Mouse (Mus musculus): ENCODE measurements around the gene Gm20388.
A peak's percentile ranks its signal among the peaks of the same experiment; 100 is the strongest.

Gene Gm20388

GRCm38 (mm10) chr8:122437708-122438331, 2527.2 kb downstream of the Gm20388 start:
- DNase-seq (ENCODE audit: low spot score), result no peak

DNA sequence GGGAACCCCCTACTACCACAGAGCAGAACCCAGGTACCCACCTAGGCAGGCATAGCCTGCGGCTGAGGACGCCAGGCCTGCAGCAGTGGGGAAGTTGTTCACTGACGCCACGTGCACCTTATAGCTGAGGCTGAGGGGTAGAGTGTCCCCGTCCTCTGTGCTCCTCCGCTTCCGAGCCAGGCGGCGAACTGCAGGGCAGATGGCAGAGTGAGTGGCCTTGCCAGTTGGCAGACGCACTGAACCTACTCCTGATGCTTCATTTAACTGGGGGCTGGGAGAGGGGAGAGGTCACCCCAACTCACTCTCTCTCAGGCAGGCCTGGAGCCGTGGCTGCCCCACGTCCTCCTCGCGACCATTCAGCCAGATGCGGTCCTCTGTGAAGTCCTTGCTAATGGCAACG, 2528.7 kb downstream of the Gm20388 start:
- DNase-seq (ENCODE audit: low spot score), result no peak

DNA sequence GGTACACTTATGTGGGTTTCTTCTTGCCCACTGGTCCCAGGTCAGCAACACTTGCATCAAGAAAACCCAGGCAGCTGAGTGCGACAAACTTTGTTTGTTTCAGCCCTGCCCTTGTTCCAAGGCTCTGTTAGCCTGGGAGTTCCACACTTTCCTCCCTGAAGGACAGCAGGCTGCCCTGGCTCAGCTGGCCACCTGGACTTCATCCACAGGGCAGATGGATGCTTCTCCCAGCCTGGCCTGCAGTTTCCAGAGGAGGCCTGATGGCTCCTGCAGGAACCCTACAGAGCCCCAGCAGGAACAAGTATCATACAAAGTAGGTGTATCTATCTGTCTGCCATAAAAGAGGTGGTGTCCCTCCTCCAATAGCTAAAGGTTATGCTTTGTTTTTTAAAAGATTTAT, 2530.7 kb downstream of the Gm20388 start:
- DNase-seq (ENCODE audit: low spot score), result no peak

DNA sequence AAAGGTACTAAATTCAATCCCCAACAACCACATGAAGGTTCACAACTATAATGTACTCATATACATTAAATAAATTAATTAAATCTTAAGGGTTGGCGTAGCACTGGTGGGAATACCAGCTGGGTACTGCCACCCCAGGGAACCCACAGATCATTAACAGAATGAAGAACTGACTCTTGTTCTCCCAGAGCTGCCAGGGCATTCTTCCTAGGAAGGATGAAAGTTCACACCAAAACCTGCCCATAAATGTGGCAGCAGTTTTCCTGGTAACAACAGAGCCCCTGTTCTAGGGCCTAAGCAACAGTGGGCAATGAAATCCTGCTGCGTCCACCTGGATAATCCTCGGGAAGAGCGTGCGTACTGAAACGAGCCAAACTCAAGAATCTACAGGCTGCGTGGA, 2531.7 kb downstream of the Gm20388 start:
- DNase-seq (ENCODE audit: low spot score), result no peak

DNA sequence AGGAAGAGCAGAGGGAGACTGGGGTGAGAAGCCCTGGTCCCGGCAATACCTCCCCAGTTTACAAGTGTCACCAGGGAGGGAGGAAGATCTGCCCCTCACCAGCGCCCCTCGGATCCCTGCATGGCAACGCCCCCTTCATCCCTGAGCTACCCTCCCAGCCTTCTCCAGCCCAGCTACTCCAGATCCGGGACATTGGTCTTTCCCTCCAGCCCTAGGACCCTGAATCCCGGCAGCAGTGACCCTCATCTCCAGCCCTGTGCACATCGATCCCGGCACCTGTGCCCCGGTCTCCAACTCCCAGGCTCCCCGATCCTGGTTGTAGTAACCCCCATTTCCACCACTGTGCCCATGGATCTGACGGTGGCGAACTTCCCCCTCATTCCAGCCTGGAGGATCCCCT, 2532.1 kb downstream of the Gm20388 start:
- DNase-seq (ENCODE audit: low spot score), result no peak

DNA sequence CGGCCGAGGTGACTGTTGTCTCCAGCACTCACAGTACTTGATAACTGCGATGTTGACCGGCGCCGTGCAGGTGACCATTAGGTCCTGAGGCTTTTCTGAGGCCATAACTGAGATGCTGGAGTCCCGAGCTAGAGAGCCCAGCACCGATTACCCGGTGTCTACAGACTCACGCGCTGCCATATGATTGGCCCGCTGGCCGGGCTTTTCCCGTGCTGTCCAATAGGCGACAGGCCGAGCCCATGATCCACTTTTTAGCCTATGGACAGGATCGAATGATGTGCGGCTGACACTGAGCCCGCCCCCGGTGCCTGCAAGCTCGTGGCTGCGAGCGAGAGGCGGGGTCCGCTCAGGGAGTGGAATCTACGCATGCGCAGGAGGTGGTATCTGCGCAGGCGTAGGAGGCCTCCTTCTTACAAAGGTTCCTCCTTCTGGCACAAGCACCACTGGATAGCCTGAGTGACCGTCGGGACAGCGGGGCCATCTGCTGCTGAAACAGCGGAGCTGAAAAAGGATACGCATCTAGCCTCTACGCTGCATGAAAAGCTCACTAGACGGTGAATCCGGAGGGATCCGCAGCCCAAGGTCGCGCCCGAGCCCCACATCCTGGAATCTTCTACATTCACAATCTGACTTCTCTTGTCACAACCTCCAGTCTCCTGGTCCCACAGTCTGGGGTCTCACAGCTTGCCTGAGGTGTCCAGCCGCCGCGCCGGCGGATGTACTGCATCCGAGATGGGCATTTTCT, 2532.8 kb downstream of the Gm20388 start, which contains the start of gene Mvd:
TSS of gene Mvd (minus strand) at position 161 of the 745 bp plus-strand sequence.
- DNase-seq (ENCODE audit: low spot score), result peak; percentile 94

GRCm38 (mm10) chr8:122444058-122444748, 2533.6 kb downstream of the Gm20388 start:
- peak; percentile 70 for DNase-seq (ENCODE audit: low spot score)

- DNase-seq (ENCODE audit: low spot score), result no peak
Observed at GRCm38 (mm10) chr8:122445203-122445602, 2534.6 kb downstream of the Gm20388 start.

GRCm38 (mm10) chr8:122451161-122451703, 2540.6 kb downstream of the Gm20388 start:
- DNase-seq (ENCODE audit: low spot score), result no peak

- DNase-seq (ENCODE audit: low spot score), result no peak
Observed at GRCm38 (mm10) chr8:122452154-122452553, 2541.5 kb downstream of the Gm20388 start.

- no peak for DNase-seq (ENCODE audit: low spot score)
Observed at GRCm38 (mm10) chr8:122454409-122454808, 2543.8 kb downstream of the Gm20388 start.

GRCm38 (mm10) chr8:122457171-122457570, 2546.5 kb downstream of the Gm20388 start:
- no peak for DNase-seq (ENCODE audit: low spot score)

DNA sequence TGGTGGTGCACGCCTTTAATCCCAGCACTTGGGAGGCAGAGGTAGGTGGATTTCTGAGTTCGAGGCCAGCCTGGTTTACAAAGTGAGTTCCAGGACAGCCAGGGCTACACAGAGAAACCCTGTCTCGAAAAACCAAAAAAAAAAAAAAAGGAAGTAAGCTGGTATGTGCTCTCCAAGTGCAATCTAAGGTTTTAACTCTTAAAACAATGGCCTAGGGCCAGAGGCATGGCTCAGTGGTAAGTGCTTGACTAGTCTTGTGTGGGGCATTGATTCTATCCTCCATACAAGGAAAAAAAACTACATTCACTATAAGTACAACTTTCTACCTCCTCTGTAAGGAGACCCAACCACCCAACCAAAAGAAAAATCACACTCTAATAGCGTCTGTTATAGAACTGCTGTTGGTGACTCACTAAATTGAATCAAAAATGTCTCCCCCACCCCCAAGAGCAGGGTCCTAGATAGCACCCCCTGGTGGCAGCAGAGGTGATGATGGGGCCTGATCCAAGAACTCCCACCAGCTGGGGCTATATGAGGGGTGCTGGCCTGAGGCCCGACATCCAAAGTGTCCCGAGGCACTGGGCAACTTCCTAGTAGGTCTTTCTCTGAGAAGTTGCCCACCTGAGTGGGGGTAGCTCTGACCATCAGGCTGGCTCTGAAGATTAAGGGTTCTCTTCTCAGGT, 2548.7 kb downstream of the Gm20388 start:
- DNase-seq (ENCODE audit: low spot score), result no peak

GRCm38 (mm10) chr8:122459990-122460389, 2549.3 kb downstream of the Gm20388 start:
- DNase-seq (ENCODE audit: low spot score), result no peak

DNA sequence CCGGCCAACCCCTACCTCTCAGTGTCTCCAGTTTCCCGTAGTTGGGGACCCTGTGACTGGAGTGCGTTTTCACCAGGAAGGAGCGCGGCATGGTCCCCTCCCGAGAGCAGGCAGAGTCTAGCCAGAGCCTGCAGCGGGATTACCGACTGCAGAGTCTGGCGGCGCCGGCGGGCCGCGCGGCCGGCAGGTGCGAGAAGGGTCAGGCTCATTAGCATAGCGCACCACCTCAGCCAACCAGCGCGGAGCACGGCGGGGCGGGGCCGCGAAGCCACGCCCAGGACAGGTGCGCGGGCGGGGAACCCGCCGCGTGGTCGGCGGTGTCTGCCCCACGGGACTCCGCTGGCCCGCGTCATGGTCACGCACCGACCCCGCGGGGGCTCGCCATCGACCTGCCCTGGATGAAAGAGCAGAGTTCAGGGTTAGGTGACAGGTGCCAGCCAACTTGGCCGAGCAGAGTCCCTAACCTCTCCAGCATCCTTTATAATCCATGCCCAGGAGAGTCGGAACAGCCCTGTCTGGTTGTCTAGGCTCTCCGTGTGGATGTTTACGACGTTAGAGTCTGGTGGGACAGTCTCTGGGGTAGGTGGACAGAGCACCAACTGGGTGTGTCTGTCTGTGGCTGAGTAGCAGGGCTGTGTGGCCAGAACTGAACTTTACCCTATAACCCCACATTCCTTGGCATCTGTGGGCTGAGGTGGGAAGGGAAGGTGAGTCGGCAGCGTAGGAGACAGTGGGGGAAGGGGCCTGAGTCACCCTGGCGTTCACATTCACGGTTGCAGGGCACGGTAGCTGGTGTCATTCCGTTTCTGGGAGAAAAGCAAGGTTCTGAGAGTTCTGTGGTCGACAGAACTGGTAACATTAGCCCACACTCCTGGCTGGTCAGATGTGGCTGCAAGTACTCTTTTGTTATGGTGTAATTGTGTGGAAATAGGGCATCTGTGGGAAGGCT, 2550.2 kb downstream of the Gm20388 start, which contains the start of gene Snai3:
TSS of gene Snai3 (minus strand) at position 210 of the 949 bp plus-strand sequence.
- DNase-seq (ENCODE audit: low spot score), result peak; percentile 45

DNA sequence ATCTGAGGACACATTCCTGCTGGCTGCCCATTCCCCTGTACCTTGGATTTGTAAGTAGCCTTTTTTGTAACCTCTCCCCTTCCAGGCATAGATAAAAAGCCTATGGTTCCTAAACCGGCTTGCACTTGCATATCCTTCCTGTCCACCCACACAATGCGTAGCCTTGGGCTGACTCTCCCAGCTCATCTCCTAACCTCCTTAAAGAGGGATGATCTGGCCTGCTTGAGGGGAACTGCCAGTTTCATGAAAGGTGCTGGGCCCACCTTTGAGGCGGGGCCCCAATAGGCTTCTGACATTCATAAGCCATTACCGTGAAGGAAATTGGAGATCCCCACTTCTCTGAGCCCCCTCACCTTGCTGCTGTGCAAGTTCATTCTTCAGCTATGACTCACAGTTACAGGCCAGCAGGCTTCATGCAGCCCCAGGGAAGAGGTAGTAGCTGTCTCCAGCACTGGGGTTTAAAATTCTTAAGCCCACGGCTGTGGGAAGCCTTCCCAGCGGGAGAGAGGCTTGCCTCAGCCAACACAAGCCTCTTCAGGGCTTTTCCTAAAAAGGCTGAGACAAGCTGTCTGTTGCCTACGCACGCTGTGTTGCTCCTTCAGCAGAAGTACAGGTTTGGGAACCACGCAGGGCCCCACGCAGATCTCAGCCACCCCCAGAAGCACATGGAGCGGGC, 2551.0 kb downstream of the Gm20388 start:
- no peak for DNase-seq (ENCODE audit: low spot score)

GRCm38 (mm10) chr8:122462510-122462909, 2551.9 kb downstream of the Gm20388 start:
- DNase-seq (ENCODE audit: low spot score), result no peak

DNA sequence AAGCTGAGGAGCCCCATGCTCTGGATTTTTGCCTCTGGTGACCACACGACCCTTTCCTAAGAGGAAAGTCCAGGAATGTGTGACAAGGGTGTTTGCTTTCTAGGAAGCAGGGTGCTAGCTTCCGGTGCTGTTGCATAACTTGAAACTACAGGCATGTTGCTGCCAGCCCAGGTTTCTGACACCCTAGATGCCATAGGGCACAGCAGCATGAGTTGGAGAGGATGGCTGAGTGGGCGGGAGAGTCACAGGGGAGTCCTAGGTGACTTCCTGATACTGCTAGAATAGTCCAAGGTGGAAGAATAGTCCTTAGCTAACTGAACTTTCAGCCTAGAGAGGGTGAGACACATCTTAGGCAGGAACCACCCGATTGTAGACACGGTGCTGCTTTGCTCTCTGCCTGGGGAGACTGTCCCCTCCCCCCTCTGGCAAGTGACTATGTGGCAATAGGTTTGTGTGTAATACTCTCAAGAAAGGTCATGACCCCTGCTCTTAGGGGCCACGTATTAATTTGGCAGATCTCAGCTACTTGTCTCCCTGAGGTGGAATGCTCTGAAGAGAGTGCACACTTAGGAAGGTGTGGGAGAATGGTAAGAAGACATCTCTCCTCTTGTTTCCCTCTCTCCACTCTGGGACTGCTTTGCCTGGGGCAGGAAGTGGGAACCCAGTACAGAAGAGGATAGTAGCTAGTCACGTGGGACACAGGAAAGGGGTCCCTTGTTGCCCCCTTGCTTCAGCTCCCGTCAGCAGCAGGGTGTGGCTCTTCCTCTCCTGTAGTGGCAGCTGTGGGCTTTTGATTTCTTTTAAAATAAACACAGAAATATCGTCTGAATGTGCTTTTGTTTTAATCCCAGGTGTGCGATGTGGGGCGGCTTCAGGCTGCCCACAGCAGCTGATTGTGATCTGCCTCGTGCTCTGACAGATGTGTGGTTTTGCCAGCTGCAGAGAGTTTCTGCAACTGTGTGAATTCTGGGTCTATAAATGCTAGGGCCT, 2553.3 kb downstream of the Gm20388 start:
- no peak for DNase-seq (ENCODE audit: low spot score)

- DNase-seq (ENCODE audit: low spot score), result no peak
Observed at GRCm38 (mm10) chr8:122464985-122465384, 2554.3 kb downstream of the Gm20388 start.

Measured in ovary, postnatal 14 days (tissue).